In genomic region chr1:165589280-165590048, GRCm38 (mm10) we compare ENCODE assay signal across 8 mouse cellular contexts. TPM values are rescaled to one million over a fixed set of nuclear protein-coding genes. Genes with fewer than 3 reads are reported as not detected.
DNase-seq lines count a peak whose midpoint lies in the region; ATAC-seq and TF ChIP-seq lines count a peak whose summit lies in the region.

No protein-coding gene starts in this region.

- intact Hi-C loops in left cerebral cortex, adult 2 months (cut with DNase I) = no loop called here
- intact Hi-C loops in left cerebral cortex, postnatal 14 days (cut with DNase I) = loop anchor here (5.0 kb wide), 1 partner anchor 53 kb away; no protein-coding TSS in a partner anchor

- DNase-seq in left cerebral cortex, adult 2 months (ENCODE audit: extremely low spot score in 1 of 2, low spot score in 2 of 2) = no peak
- DNase-seq in left cerebral cortex, postnatal 14 days (ENCODE audit: low spot score in 2 of 2) = no peak
- DNase-seq in embryo, embryonic 9.5 days (ENCODE audit: extremely low spot score) = peak; percentile 35
- peak; percentile 66 to 83 for DNase-seq in kidney, postnatal 36 days
- DNase-seq in skeletal muscle tissue, adult 2 months (ENCODE audit: low read depth, low spot score) = peak; percentile 53
- DNase-seq in layer of hippocampus, adult 9-11 months = no peak
- no peak for DNase-seq in thymus, postnatal 36 days

- peak overlapping the region; percentile 34 for H3K27ac ChIP-seq in left cerebral cortex, adult 2 months
- H3K27ac ChIP-seq in heart, embryonic 14.5 days (replicated peaks in 1 of 2; ENCODE audit: control insufficient read depth in 1 of 2, insufficient read depth in 1 of 2, low read depth in 2 of 2, low read length in 2 of 2) = peak overlapping the region; percentile 69 to 74

- H3K36me3 ChIP-seq in heart, embryonic 14.5 days (ENCODE audit: control insufficient read depth, insufficient read depth, low read length) = peaks cover 33% of the 10 kb centered on the region

- ATAC-seq in heart, embryonic 14.5 days (ENCODE audit: insufficient number of reproducible peaks, insufficient read depth, low FRiP score, low read depth) = peak; percentile 60

- no peak overlapping the region for H3K4me3 ChIP-seq in left cerebral cortex, adult 2 months
- no peak overlapping the region for H3K4me3 ChIP-seq in heart, embryonic 14.5 days (ENCODE audit: control insufficient read depth in 1 of 2, insufficient read depth in 1 of 2, low read depth in 1 of 2, low read length in 2 of 2)

- H3K4me1 ChIP-seq in heart, embryonic 14.5 days (ENCODE audit: control insufficient read depth in 2 of 2, insufficient read depth in 2 of 2, low read length in 2 of 2) = peaks cover 34 to 56% of the 10 kb centered on the region in 2 experiments

- WGBS in heart, embryonic 14.5 days = 29% methylated on average over 10 of the region's 10 CpGs

- TF ChIP-seq CTCF in left cerebral cortex, adult 2 months (IDR thresholded peaks at IDR 0.05) = no peak; the same call in 1 of the 2 replicates

- H3K27me3 ChIP-seq in heart, embryonic 14.5 days (ENCODE audit: control insufficient read depth, insufficient read depth, low read length) = no peaks in the 10 kb centered on the region

- H3K4me2 ChIP-seq in heart, embryonic 14.5 days (ENCODE audit: low read length) = peak overlapping the region; percentile 26

- no peaks in the 10 kb centered on the region for H3K9me3 ChIP-seq in heart, embryonic 14.5 days (ENCODE audit: control insufficient read depth, low read length)

- peak overlapping the region; percentile 48 for H3K9ac ChIP-seq in heart, embryonic 14.5 days (ENCODE audit: low read length)

RNA-seq across cellular contexts. Expression of gene Mpzl1, which starts 44.9 kb away (rescaled TPM):
- 10 to 100 TPM; 24.0 to 24.8 TPM for total RNA-seq in left cerebral cortex, adult 2 months (2021)
- 10 to 100 TPM; 52.5 to 61.7 TPM for total RNA-seq in left cerebral cortex, postnatal 14 days (2021)
- polyA plus RNA-seq in heart, embryonic 14.5 days (2014; fragmentation: Nextera tagmentation; extraction: Ambion mirVana) = 121 TPM in 2 replicates

Comparison
In these comparisons a context has a peak if more than half of its experiments do, and no peak if none do; other contexts are left out.
1. DNase-seq: peak in embryo, embryonic 9.5 days (single experiment), kidney, postnatal 36 days (2 of 2) and skeletal muscle tissue, adult 2 months (single experiment); none in left cerebral cortex, adult 2 months (0 of 2), left cerebral cortex, postnatal 14 days (0 of 2), layer of hippocampus, adult 9-11 months (single experiment) and thymus, postnatal 36 days (0 of 2).